Mouse (Mus musculus) gastrocnemius, adult 18-20 months (tissue): ENCODE data around the gene Rpn2. TPM values are rescaled to one million over a fixed set of nuclear protein-coding genes. Genes with fewer than 3 reads are reported as not detected.

Experiments used
- DNase-seq: peaks from one replicate; pipeline ENCODE4 v3.0.0; 2021; ENCODE audit warnings: low spot score
- total RNA-seq, 2 experiments: library from RNA; stranded (reverse); gene quantifications; 2 replicates each; pipeline ENCODE4 v1.2.3; 2021

Rpn2 gene
- total RNA-seq, 2 experiments from 2014 or later = 78.2 to 84.6 TPM

- no peak for DNase-seq
Measured at GRCm38 (mm10) chr2:157309611-157310010, 30.8 kb downstream of the Rpn2 start.

DNA sequence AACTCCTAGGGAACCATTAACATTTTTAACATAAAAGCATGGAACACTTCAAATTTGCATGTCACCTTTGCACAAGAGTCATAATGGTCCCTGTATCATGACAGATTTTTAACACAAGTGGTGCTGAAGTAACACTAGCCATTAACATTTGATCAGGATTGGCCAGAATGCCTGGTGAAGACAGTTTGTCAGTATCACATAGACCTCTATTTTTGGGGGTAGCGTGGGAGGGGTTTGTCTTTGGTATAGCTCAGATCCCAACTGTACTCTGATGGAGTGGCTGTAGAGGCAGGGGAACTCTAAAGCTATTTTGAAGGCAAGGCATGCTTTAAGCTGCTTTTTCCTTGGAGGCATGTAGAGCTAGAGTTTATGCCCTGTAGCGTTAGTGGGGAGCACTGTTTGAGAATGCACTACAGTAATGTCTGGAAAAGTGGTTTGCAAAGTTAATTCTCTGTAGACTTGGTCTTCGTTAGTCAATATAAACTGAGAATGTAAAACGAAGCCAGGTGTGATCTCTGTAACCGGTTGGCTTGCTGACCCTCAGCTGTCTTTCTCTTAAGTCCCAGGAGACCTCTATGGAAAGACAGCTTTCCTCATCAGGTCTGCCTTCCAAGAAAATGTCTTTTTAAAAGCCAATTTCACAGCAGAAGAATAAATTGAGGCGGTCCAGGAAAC lies 32.3 kb downstream of the Rpn2 start:
- no peak for DNase-seq

- no peak for DNase-seq
Measured at GRCm38 (mm10) chr2:157313718-157314117, 34.9 kb downstream of the Rpn2 start.

DNA sequence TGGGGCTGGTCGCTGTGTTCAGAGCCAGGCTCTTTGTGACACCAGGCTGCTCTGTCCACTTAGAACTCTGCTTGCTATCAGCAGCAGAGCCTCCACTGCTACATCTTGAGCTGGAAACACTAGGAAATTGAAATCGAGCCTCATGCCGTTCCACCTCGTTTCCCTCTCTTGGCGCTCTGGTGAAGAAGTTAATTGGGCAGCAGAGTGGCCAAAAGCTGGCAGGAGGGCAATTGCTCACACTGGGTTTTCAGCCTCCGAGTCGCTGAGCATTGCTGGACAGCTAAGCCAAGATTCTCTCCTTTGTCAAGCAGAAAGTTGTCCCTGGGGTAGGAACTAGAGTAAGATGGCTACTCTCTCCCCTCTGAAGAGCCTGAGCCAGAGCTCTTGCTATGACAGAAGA lies 35.5 kb downstream of the Rpn2 start:
- DNase-seq = no peak

- no peak for DNase-seq
Measured at GRCm38 (mm10) chr2:157315486-157315885, 36.7 kb downstream of the Rpn2 start.

DNA sequence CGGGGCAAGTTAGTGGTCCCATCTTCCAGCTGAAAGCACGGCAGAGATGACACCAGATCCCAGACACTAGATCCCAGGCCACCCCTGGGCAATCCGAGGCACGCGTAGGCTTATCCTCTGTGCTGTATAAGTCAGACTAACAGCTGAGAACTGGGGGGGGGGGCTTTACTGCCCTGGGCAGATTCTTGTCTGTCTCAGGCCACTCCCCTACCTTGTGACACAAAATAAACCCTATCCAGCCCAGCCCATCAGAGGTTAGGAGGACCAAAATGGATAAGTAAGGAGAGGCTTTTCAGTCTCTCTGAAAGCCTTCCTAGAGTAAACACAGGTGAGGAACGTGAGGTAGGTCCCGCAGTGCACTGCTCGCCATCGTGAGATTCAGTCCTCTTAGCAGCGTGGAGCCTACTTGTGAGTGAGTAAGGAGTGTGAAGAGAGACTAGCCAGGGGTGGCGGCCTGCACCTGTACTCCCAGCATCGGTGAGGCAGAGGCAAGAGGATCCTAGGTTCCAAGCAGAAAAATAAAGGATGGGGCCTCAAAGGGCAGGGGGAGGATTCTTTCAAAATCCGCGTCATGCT lies 37.6 kb downstream of the Rpn2 start:
- DNase-seq = no peak

GRCm38 (mm10) chr2:157317220-157317619 lies 38.4 kb downstream of the Rpn2 start:
- DNase-seq = no peak

DNA sequence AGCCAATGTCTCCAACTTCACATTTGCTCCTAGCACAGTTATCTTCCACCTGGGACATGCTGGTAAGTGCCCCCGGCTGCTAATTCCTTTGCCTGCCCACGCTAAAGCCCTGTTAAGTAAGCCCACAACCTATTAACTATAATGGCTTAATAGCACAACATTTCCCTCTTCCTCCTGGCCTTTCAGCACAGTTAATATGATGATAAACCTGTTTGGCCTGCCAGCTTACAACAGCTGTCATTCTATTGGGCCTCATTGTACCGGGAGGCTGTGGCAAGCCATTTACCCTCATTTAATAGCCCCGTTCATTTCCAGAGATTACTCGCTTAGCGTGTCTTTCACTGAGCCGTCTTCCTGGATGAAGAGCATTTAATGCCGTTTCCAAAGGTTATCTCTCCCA lies 41.3 kb downstream of the Rpn2 start:
- DNase-seq = no peak

DNA sequence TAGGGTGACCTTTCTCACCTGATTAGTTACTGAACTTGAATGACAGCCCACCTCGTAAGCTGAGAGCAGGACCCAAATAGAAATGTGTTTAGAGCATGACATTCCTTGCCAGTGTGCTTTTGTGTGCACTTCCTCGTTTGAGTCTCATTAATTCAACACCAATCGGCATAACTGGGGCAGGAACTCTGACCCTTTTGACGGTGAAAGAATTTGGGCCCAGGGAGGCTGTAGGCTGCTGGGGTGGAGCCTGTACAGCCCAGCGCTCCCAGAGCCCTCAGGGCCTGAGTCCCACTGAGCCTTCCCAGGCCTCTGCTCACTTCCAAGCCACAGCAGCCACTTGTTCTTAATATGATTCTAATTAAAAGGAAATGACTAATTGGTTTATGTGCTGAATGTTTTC lies 42.1 kb downstream of the Rpn2 start:
- DNase-seq = no peak

- DNase-seq = no peak
Measured at GRCm38 (mm10) chr2:157322029-157322766, 43.4 kb downstream of the Rpn2 start.

- peak; percentile 28 for DNase-seq
Measured at GRCm38 (mm10) chr2:157325238-157325637, 46.4 kb downstream of the Rpn2 start.

DNA sequence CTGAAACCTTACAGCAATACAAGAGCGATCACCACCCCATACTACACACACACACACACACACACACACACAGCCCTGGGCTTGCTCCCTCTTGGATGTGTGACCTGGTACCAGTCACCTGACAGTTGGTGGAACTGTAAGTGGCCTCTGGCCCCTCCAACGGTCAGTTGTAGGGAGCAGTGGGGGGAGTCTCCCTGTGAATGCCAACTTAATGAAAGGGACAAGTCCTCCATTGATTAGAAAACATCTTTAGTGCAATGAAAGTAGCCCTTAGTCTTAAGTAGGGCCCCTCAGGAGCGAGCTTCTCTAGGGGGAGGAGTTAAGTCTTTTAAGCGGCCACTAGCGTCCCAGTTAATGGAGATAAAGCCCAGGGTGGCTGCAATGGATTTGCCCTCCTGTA lies 49.3 kb downstream of the Rpn2 start:
- no peak for DNase-seq

DNA sequence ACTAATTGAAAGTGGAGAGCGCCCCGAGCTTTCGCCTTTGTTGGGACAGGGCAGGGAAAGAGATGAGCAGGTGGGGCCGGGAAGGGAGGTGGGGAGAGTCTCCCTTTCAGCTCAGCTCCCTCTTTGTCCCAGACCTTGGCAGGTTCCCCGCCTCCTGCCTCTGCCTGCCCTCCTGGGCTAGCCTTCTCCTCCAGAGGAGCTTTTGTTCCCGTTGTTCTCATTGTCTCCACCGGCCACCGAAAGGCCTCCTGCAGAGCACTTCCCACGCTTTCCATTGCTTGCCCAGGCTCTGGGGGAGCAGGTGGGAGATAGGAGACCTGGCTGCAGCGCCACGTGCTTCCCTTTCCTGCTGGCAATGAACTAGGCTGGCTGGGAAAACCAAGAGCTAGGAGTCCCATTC lies 49.8 kb downstream of the Rpn2 start:
- DNase-seq = no peak

- DNase-seq = no peak
Measured at GRCm38 (mm10) chr2:157332059-157332458, 53.2 kb downstream of the Rpn2 start.

GRCm38 (mm10) chr2:157338663-157339062 lies 59.8 kb downstream of the Rpn2 start:
- DNase-seq = peak; percentile 45

DNA sequence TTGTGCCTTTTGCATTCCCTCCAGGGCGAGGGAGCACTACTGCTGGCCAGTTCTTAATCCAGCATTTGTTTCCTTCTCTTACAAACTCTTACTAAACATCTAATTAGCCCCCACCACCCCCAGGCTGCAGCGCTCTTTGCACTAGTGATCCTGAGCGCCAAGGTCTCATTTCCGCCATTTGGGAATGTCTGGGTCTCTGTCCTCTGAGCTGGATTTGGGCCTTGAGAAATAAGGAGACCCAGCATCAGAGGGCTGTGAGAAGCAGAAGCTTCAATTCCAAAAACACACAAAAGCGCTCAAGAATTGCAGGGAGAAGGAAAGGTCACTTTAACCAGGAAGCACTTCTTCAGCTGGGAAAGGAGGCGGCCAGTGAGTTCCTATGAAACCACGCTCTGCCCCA lies 60.7 kb downstream of the Rpn2 start:
- no peak for DNase-seq

GRCm38 (mm10) chr2:157340221-157340741 lies 61.5 kb downstream of the Rpn2 start:
- DNase-seq = no peak

DNA sequence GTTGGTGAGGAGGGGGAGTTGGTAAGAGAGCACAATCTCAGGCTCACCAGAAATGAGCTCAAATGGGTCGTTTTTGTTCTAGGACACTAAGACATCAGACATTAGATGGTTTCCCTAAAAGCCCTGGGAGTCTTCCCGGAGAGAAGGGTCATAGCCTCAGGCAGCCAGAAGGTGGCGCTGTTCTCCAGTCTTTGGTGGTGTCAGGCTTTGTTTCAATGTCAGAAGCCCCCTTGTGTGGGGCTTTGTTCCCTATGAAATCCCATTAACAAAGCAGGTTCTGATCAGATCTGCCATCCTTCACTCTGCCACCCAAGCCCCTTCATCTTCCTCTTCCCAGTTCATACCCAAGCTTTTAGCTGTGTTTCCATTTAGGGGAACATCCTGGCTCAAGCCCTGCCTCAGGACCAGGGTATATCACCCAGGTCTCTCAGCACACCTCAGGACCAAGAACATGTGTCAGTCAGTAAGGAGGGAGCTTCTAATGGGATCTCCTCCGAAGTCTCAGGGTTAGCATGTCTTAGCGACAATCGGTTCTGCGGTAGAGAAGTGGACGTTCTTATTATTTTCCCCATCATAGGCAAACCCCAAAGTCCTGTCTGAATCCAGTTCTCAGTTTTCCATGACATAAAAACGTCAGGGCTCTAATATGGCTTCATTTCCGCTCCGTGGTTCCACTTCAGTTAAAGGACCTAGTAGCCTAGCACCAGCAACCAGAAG lies 62.9 kb downstream of the Rpn2 start:
- DNase-seq = peak; percentile 61

DNA sequence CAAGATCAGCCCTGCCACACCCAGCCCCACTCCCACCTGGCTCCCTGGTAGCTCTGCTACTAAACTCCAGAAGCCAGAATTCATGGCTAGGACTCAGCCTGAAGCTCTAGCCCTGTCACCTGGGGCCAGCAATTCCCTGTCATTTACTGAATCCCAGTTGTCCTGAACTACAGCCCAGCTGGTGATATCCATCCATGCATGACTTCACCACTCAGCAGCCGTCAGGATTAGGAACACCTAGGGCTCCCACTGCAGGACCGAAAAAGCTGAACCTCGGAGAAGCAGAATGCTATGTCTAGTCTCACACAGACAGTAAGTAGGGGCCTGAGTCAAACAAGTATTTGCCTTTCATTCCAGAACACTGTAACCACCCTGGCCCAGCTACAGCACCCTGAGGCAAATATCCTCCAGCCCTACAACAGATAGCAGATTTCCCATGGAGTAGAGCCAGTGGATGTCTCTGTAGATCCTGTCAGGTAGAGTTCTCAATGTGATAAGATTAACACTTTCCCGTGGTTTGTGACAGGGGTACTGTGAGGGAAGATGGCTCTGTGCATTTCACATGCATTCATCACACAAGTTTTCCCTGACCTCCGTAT lies 63.6 kb downstream of the Rpn2 start:
- no peak for DNase-seq

- no peak for DNase-seq
Measured at GRCm38 (mm10) chr2:157343337-157343736, 64.5 kb downstream of the Rpn2 start.

DNA sequence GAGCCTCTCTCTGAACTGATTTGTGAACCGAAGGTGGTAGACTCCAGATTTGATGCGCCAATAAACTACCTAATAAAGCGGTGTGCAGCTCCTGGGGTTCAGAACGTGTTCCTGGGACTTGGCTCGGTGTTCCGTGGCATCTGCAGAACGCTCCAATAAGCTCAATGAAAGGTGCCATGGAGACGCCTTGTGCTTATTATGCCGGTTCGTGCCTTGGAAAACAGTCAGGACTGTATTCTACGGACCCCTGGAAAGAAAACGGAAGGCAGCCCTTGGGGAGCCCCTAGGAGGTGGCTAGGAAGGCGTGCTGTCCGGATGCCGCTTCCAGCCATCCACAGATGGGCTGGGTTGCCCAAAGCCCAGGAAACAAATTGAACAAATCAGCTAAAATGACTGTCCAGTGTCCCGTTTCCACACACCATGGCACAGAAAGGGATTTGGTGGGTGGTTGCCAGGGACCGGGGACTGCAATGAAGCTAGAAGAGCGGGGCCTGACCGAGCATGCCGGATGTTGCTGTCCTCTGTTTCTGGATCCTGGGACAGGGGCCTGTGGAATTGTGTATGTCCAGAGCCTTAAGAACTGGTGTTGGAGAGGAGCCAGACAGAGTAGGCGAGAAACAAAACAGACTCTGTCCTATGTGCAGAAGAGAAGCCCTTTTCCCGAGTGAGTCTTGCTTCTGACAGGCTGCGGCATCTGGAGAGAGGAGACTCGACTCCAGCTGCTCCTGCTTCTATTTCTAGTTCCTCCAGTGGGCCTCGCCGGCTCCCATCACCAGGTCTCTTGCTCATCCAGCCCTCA lies 68.7 kb downstream of the Rpn2 start, which contains the start of gene Ghrh:
TSS of gene Ghrh (minus strand) at position 146 of the 799 bp plus-strand sequence.
- no peak for DNase-seq
